Mouse (Mus musculus): ENCODE results near the gene Atp6v1b1. TPM values are rescaled to one million over a fixed set of nuclear protein-coding genes. Genes with fewer than 3 reads are reported as not detected.

The Atp6v1b1 gene
- total RNA-seq (2014; rRNA removed) (0.19 and 0.77 TPM in 2 replicates), polyA plus RNA-seq (2015; fragmentation: Nextera tagmentation; extraction: Ambion mirVana) (0.38 and 0.53 TPM in 2 replicates)

DNA sequence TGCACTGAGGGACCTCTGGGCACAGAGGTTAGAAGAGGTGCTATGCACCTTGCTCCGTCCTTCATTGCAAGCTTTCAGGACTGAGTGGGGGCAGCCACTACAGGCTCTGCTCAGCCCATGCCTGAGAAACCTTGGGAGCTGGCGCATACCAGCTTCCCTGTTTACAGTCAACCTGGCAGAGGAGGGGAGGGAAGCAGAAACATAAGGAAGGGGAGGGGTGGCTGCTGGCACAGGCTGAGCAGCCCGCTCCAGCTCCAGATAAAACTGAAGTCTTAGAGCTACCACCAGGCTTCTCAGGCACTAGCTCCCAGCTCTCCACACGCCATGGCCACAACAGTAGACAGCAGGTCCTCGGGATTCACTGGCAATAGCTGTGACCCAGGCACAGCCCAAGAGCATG, at the start of gene Atp6v1b1:
Gene Atp6v1b1 (plus strand): TSS at position 230 of the 400 bp plus-strand sequence.
- no peaks in the 10 kb centered on the region for H3K9me3 ChIP-seq (ENCODE audit: low read length)
- no peaks in the 10 kb centered on the region for H3K27me3 ChIP-seq (ENCODE audit: insufficient read depth, low read length)
- H3K9ac ChIP-seq: no peak within 1 kb of the TSS
- H3K27ac ChIP-seq (ENCODE audit: low read depth, low read length): no peak within 1 kb of the TSS
- TF ChIP-seq CTCF (IDR thresholded peaks at IDR 0.05; ENCODE audit: low read depth): no peak
- no peaks in the 10 kb centered on the region for H3K36me3 ChIP-seq (ENCODE audit: insufficient read depth)
- peak; percentile 61 for ATAC-seq
- H3K4me1 ChIP-seq (ENCODE audit: insufficient read depth): no peaks in the 10 kb centered on the region
- H3K4me3 ChIP-seq (ENCODE audit: low read depth, low read length): no peak within 1 kb of the TSS
- no peak for DNase-seq
- WGBS: 40% methylated on average over 5 of the region's 5 CpGs
- H3K4me2 ChIP-seq (ENCODE audit: low read depth): no peak within 1 kb of the TSS

DNA sequence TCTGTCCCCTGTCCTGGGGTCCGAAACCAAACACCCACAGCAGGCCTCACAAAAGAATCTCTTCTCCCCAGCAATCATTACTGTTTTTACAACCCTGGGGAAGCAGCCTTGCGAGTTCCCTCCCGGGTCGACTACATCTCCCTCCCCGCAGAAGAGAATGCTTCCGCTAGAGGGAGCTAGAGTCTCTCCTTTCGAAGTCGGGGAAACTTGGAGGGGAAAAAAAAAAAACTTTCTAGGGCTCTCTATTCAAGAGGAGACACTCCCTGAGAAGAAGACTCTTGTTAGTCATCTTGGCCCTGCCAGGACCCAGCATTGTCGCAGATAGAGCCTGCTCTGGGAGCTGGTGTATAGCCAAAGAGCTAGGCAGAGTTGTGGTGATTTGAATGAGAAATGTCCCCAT, 49.0 kb upstream of the Atp6v1b1 start:
- H3K4me1 ChIP-seq (ENCODE audit: insufficient read depth): no peaks in the 10 kb centered on the region
- H3K4me2 ChIP-seq (ENCODE audit: low read depth): no peak overlapping the region
- no peak overlapping the region for H3K9ac ChIP-seq
- no peak overlapping the region for H3K4me3 ChIP-seq (ENCODE audit: low read depth, low read length)
- no peaks in the 10 kb centered on the region for H3K9me3 ChIP-seq (ENCODE audit: low read length)
- DNase-seq (peak; percentile 80), ATAC-seq (no peak)
- H3K27me3 ChIP-seq (ENCODE audit: insufficient read depth, low read length): peaks cover 87% of the 10 kb centered on the region
- H3K36me3 ChIP-seq (ENCODE audit: insufficient read depth): no peaks in the 10 kb centered on the region
- TF ChIP-seq CTCF (IDR thresholded peaks at IDR 0.05; ENCODE audit: low read depth): peak; percentile 73
- H3K27ac ChIP-seq (ENCODE audit: low read depth, low read length): no peak overlapping the region
- under 1% methylated on average over 9 of the region's 9 CpGs for WGBS

DNA sequence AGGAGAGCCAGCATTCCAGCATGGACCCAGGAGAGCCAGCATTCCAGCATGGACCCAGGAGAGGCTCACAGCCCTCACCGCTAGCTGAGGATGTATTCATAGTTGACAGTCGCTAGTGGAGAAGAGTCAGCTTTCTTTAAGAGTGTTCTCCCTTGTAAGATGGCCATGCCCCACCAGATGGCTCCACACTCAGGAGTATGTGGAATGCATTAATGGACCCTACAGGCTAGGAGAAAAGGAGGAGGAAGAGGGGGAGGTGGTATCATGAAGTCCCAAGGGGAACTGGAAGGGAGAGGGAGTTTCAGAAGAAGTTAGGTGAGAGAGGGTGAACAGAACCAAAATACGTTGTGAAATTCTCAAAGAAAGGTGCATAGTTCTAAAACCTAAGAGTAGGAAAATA, 47.1 kb upstream of the Atp6v1b1 start:
- Histone ChIP-seq H3K4me3 (ENCODE audit: low read depth, low read length) (no peak overlapping the region), H3K9me3 (ENCODE audit: low read length) (no peaks in the 10 kb centered on the region), H3K4me1 (ENCODE audit: insufficient read depth) (no peaks in the 10 kb centered on the region), H3K4me2 (ENCODE audit: low read depth) (no peak overlapping the region), H3K27me3 (ENCODE audit: insufficient read depth, low read length) (peaks cover 96% of the 10 kb centered on the region), H3K27ac (ENCODE audit: low read depth, low read length) (no peak overlapping the region), H3K9ac (no peak overlapping the region), H3K36me3 (ENCODE audit: insufficient read depth) (no peaks in the 10 kb centered on the region)
- no peak for DNase-seq
- WGBS: 8% methylated on average over 3 of the region's 3 CpGs
- peak; percentile 28; the same call in 1 of the 2 replicates for TF ChIP-seq CTCF (IDR thresholded peaks at IDR 0.05; ENCODE audit: low read depth)
- ATAC-seq: no peak

DNA sequence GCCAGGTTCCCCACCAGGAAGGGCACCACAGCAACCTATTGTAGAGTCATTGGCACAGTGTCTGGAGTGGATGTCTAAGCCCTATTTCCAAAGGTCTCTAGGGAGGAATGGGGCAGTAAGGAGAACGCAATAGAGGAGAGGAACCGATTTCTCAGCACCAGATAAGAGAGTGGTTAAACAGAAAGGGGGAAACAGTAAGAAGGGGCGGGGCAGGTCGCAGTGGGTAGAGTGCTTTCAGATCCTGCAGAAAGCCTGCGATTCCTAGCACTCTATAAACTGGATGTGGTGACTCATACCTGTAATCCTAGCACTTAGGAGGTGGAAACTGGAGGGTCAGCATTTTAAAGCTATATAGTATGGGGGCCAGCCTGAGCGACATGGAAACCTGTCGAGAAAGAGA, 46.1 kb upstream of the Atp6v1b1 start:
- no peak for TF ChIP-seq CTCF (IDR thresholded peaks at IDR 0.05; ENCODE audit: low read depth)
- no peak overlapping the region for H3K9ac ChIP-seq
- ATAC-seq: no peak
- H3K4me2 ChIP-seq (ENCODE audit: low read depth): no peak overlapping the region
- peaks cover 95% of the 10 kb centered on the region for H3K27me3 ChIP-seq (ENCODE audit: insufficient read depth, low read length)
- H3K9me3 ChIP-seq (ENCODE audit: low read length): no peaks in the 10 kb centered on the region
- no peaks in the 10 kb centered on the region for H3K4me1 ChIP-seq (ENCODE audit: insufficient read depth)
- H3K4me3 ChIP-seq (ENCODE audit: low read depth, low read length): no peak overlapping the region
- no peak for DNase-seq
- H3K27ac ChIP-seq (ENCODE audit: low read depth, low read length): no peak overlapping the region
- 2% methylated on average over 7 of the region's 7 CpGs for WGBS
- no peaks in the 10 kb centered on the region for H3K36me3 ChIP-seq (ENCODE audit: insufficient read depth)

DNA sequence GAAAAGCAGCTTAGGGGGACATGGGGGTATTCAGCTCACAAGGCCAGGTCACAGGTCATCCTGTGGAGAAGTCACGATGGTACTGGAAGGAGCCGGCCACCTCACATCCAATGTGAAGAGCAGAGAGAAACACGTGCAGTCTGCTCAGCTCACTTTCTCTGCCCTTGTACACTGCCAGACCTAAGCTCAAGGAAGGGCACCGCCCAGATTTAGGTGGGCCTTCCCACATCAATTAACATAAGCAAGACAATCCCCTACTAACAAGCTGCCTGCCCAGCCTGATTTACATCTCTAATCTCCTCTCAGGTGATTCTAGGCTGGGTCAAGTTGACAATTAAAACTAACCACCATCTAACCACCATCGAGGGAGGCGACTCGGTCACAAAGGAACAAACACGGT, 44.9 kb upstream of the Atp6v1b1 start:
- ATAC-seq (no peak), DNase-seq (no peak)
- Histone ChIP-seq H3K27me3 (ENCODE audit: insufficient read depth, low read length) (peaks cover 91% of the 10 kb centered on the region), H3K36me3 (ENCODE audit: insufficient read depth) (no peaks in the 10 kb centered on the region), H3K4me1 (ENCODE audit: insufficient read depth) (no peaks in the 10 kb centered on the region), H3K27ac (ENCODE audit: low read depth, low read length) (no peak overlapping the region), H3K9me3 (ENCODE audit: low read length) (no peaks in the 10 kb centered on the region), H3K9ac (no peak overlapping the region), H3K4me3 (ENCODE audit: low read depth, low read length) (no peak overlapping the region), H3K4me2 (ENCODE audit: low read depth) (no peak overlapping the region)
- WGBS: under 1% methylated on average over 8 of the region's 8 CpGs
- TF ChIP-seq CTCF (IDR thresholded peaks at IDR 0.05; ENCODE audit: low read depth): no peak

DNA sequence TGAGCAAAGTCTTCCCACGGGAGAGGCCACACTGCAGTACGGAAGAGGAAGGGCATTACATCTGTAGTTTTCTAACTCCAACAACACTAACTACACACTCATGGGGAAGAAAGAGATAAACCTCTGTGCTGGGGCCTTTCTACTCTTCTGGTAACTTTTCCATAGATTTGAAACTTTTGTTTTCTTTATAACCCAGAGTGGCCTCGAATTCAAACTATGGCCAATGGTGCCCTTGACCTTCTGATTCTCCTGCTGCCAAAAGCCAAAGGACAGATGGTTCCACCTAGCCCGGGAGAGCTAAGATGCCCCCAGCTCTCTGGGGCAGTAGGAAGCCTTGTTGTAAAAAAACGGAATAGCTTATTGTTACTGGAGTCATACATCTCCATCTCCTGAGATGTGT, 42.8 kb upstream of the Atp6v1b1 start:
- Histone ChIP-seq H3K4me2 (ENCODE audit: low read depth) (no peak overlapping the region), H3K4me3 (ENCODE audit: low read depth, low read length) (no peak overlapping the region), H3K4me1 (ENCODE audit: insufficient read depth) (no peaks in the 10 kb centered on the region), H3K9ac (no peak overlapping the region), H3K27ac (ENCODE audit: low read depth, low read length) (no peak overlapping the region), H3K27me3 (ENCODE audit: insufficient read depth, low read length) (peaks cover 90% of the 10 kb centered on the region), H3K9me3 (ENCODE audit: low read length) (no peaks in the 10 kb centered on the region), H3K36me3 (ENCODE audit: insufficient read depth) (no peaks in the 10 kb centered on the region)
- ATAC-seq: no peak
- DNase-seq: no peak
- TF ChIP-seq CTCF (IDR thresholded peaks at IDR 0.05; ENCODE audit: low read depth): no peak
- 9% methylated on average over 5 of the region's 5 CpGs for WGBS

DNA sequence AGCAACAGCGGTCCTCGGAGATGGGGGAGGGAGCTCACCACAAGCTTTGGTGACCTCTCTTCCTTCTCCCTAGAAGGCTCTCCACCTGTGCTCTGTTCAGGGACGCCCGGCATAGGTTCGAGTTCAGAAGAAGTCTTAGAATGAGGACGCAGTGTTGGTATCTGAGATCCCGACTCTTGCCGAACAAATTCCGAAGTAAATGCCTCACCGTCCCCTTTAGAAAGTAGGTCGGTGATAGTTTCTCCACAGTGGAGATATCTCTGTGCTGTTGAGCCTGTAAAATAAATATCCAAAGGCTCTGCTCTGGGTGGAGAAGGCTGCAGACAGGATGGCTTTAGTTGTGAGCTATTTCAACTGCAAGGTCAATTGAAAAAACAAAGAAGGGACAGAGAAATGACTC, 41.8 kb upstream of the Atp6v1b1 start:
- Histone ChIP-seq H3K27ac (ENCODE audit: low read depth, low read length) (no peak overlapping the region), H3K4me1 (ENCODE audit: insufficient read depth) (no peaks in the 10 kb centered on the region), H3K4me3 (ENCODE audit: low read depth, low read length) (no peak overlapping the region), H3K9me3 (ENCODE audit: low read length) (no peaks in the 10 kb centered on the region), H3K36me3 (ENCODE audit: insufficient read depth) (no peaks in the 10 kb centered on the region), H3K4me2 (ENCODE audit: low read depth) (no peak overlapping the region), H3K9ac (no peak overlapping the region), H3K27me3 (ENCODE audit: insufficient read depth, low read length) (peaks cover 89% of the 10 kb centered on the region)
- WGBS: under 1% methylated on average over 11 of the region's 11 CpGs
- DNase-seq (no peak), ATAC-seq (no peak)
- no peak for TF ChIP-seq CTCF (IDR thresholded peaks at IDR 0.05; ENCODE audit: low read depth)

Measured in forebrain, postnatal 0 days (tissue).